Mouse (Mus musculus) E14TG2a.4 (cell line): ENCODE data around the gene Ralgapa2.

Source experiments
- CTCF ChIP-seq: conservative IDR thresholded peaks from 2 replicates; pipeline ENCODE4 v1.5.1; 2014; ENCODE audit warnings: low read length
- NANOG ChIP-seq: IDR thresholded peaks from 2 replicates; pipeline ENCODE4 v1.6.1; 2014; ENCODE audit warnings: borderline replicate concordance, low read length, mixed read lengths
- POU5F1 ChIP-seq: IDR thresholded peaks from 2 replicates; pipeline ENCODE4 v1.6.1; 2014; ENCODE audit warnings: low read length, borderline replicate concordance

DNA sequence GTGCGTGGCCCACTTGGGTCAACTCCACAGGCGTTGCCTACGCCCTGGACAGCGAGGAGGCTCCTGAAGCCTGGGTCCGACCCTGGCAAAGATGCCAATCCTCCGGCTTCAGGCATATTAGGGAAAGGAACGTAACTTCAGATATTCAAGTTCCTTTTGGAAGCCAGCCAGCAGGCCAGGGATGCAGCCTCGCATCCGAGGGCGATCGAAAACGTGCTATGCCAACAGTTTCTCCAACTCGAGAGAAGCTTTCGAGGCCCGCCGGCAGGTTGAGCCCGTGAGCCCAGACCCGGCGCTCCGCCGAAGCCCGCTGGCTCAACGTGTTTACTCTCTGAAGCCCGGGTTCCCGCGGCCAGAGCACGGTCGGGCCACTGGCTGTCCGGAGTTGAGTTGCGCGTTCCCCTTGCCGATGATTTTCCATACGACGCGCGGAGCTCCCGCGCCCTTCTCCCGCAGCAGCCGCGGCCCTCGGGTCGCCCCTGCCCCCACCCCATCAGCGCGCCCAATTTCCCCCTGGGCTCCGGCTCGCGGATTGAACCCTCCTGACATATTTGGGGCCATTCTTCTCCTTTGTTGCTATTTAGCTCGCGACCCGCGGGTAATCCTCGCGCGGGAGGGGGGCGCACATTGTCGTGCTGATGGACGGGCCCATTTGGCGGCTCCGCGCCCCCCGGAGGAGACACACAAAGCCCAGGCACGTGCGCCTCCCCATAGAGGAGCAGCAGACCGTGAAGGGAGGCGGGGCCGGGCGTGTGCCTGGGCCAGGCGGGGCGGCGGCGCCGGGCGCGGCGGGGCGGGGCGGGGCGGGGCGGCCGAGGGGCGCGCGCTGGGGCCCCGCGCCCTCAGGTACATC is 290.8 kb downstream of the Ralgapa2 start, which contains the start of gene Insm1:
- no peak for TF ChIP-seq CTCF
- TF ChIP-seq POU5F1 = no peak
- no peak for TF ChIP-seq NANOG
